Mouse (Mus musculus) olfactory bulb, adult 2 months (tissue): ENCODE results near the gene Stk24. TPM values are rescaled to one million over a fixed set of nuclear protein-coding genes. Genes with fewer than 3 reads are reported as not detected.

Source experiments
- H3K27ac ChIP-seq: fragments of 200-500 bp; 2 replicates; pipeline ENCODE4 v1.5.1; 2012; ENCODE audit warnings: low read depth, low read length; ENCODE audit not compliant: insufficient read depth
- H3K4me1 ChIP-seq: fragments of 200-500 bp; 2 replicates; pipeline ENCODE4 v1.6.1; 2012; ENCODE audit warnings: low read length; ENCODE audit not compliant: control insufficient read depth, insufficient read depth
- H3K4me3 ChIP-seq: fragments of 200-500 bp; 2 replicates; pipeline ENCODE4 v1.5.1; 2012; ENCODE audit warnings: mild to moderate bottlenecking, low read depth, low read length, moderate library complexity; ENCODE audit not compliant: insufficient read depth
- CTCF ChIP-seq: fragments of 200-500 bp; IDR thresholded peaks from 2 replicates; pipeline ENCODE4 v1.5.1; 2012; ENCODE audit warnings: low read depth, mild to moderate bottlenecking, low read length, moderate library complexity; ENCODE audit not compliant: insufficient read depth
- POLR2A ChIP-seq: fragments of 200-500 bp; IDR thresholded peaks from 2 replicates; pipeline ENCODE4 v1.6.1; 2012; ENCODE audit warnings: mild to moderate bottlenecking, low read depth, low read length, moderate library complexity; ENCODE audit not compliant: insufficient read depth
- WGBS: fragments of 180-500 bp; shearing (Covaris S2); methylation state at CpG from one replicate; pipeline ENCODE4 v1.1.7; 2018; 5-methylcytosine and 5-hydroxymethylcytosine counted together
- polyA plus RNA-seq: library from polyadenylated mRNA; stranded (reverse); fragments of >200 nt; gene quantifications from 2 replicates; pipeline ENCODE4 v1.2.4, GENCODE M21; 2012; ENCODE audit warnings: low replicate concordance; ENCODE audit not compliant: missing spikeins, insufficient read depth, insufficient read length

Gene Stk24
- polyA plus RNA-seq, 1 experiment, result not detected

GRCm38 (mm10) chr14:121294484-121294883 is 85.3 kb downstream of the Stk24 start:
- Histone ChIP-seq H3K27ac (no peak overlapping the region), H3K4me3 (no peak overlapping the region), H3K4me1 (peaks cover 7% of the 10 kb centered on the region)
- no peak for TF ChIP-seq CTCF
- no peak for TF ChIP-seq POLR2A
- WGBS, result 91% methylated on average over 12 of the region's 12 CpGs

GRCm38 (mm10) chr14:121292391-121292790 is 87.4 kb downstream of the Stk24 start:
- peaks cover 7% of the 10 kb centered on the region for H3K4me1 ChIP-seq
- WGBS, result 84% methylated on average over 3 of the region's 3 CpGs
- H3K27ac ChIP-seq, result no peak overlapping the region
- H3K4me3 ChIP-seq, result no peak overlapping the region
- TF ChIP-seq POLR2A (no peak), CTCF (no peak)

- no peak overlapping the region for H3K4me3 ChIP-seq
- H3K4me1 ChIP-seq, result peaks cover 7% of the 10 kb centered on the region
- no peak overlapping the region for H3K27ac ChIP-seq
- TF ChIP-seq POLR2A (no peak), CTCF (no peak)
- WGBS, result 68% methylated on average over 8 of the region's 8 CpGs
Measured at GRCm38 (mm10) chr14:121291881-121292280, 87.9 kb downstream of the Stk24 start.

- WGBS, result 92% methylated on average over 14 of the region's 14 CpGs
- TF ChIP-seq CTCF (no peak), POLR2A (no peak)
- H3K4me1 ChIP-seq, result peaks cover 8% of the 10 kb centered on the region
- H3K27ac ChIP-seq, result no peak overlapping the region
- no peak overlapping the region for H3K4me3 ChIP-seq
Measured at GRCm38 (mm10) chr14:121285379-121286120, 94.3 kb downstream of the Stk24 start.

GRCm38 (mm10) chr14:121281336-121281710 is 98.5 kb downstream of the Stk24 start:
- TF ChIP-seq CTCF, result no peak
- no peak for TF ChIP-seq POLR2A
- peaks cover 11% of the 10 kb centered on the region for H3K4me1 ChIP-seq
- no peak overlapping the region for H3K27ac ChIP-seq
- H3K4me3 ChIP-seq, result no peak overlapping the region

GRCm38 (mm10) chr14:121280601-121281335 is 99.0 kb downstream of the Stk24 start:
- Histone ChIP-seq H3K4me3 (no peak overlapping the region), H3K4me1 (peaks cover 11% of the 10 kb centered on the region), H3K27ac (no peak overlapping the region)
- 63% methylated on average over 16 of the region's 16 CpGs for WGBS
- no peak for TF ChIP-seq CTCF
- no peak for TF ChIP-seq POLR2A

- TF ChIP-seq POLR2A, result no peak
- peak; percentile 73; the same call in 1 of the 2 replicates for TF ChIP-seq CTCF
- Histone ChIP-seq H3K4me1 (peaks cover 7% of the 10 kb centered on the region), H3K4me3 (no peak overlapping the region), H3K27ac (no peak overlapping the region)
- WGBS, result 31% methylated on average over 6 of the region's 6 CpGs
Measured at GRCm38 (mm10) chr14:121279106-121279505, 100.7 kb downstream of the Stk24 start.

GRCm38 (mm10) chr14:121276016-121276415 is 103.8 kb downstream of the Stk24 start:
- TF ChIP-seq CTCF (no peak), POLR2A (no peak)
- 67% methylated on average over 10 of the region's 10 CpGs for WGBS
- Histone ChIP-seq H3K4me3 (no peak overlapping the region), H3K27ac (no peak overlapping the region), H3K4me1 (peaks cover 3% of the 10 kb centered on the region)

GRCm38 (mm10) chr14:121274985-121275384 is 104.8 kb downstream of the Stk24 start:
- no peak overlapping the region for H3K27ac ChIP-seq
- peaks cover 8% of the 10 kb centered on the region for H3K4me1 ChIP-seq
- H3K4me3 ChIP-seq, result no peak overlapping the region
- TF ChIP-seq POLR2A (no peak), CTCF (no peak)
- 73% methylated on average over 12 of the region's 12 CpGs for WGBS

GRCm38 (mm10) chr14:121270490-121270889 is 109.3 kb downstream of the Stk24 start:
- WGBS, result 59% methylated on average over 6 of the region's 6 CpGs

More at GRCm38 (mm10) chr14:121270490-121270889, 109.3 kb downstream of the Stk24 start:
- H3K4me3 ChIP-seq, result no peak overlapping the region
- TF ChIP-seq CTCF, result no peak
- TF ChIP-seq POLR2A, result no peak
- peaks cover 15% of the 10 kb centered on the region for H3K4me1 ChIP-seq
- no peak overlapping the region for H3K27ac ChIP-seq
